8 mouse cellular contexts compared by ENCODE assay signal in the genomic region with DNA sequence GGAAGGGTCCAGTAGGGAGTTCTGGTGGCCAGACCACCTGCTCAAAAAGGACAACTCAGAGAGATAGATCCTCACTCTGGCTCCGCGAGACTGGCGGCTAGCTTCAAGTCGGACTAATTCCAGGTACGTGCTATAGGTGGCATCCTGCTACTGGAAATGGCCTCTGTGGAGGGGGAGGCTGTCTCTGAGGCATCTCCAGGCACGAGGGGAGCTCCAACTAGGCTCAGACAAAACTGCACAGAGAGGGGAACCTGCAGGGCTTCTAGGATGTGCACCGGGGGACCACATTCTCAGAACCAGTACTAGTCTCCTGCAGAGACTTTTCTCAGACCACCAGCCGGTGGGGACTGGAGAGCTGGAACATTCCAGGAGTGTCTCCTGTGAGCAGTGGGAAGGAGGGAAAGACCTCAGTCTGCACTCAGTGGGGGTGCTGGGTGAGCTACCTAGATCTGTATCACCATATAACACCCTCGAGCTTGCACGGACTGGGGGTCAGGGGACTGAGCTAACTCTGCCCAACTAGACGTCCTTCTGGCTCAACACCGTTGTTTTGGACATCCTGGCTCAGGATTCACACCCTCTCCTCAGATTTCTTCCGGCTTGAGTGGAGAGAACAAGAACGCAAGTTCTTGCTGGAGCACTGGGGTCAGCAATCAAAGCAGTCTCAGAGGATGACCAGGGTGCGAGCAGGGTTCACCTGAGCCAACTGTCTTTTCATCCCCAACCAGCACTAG. TPM values are rescaled to one million over a fixed set of nuclear protein-coding genes. Genes with fewer than 3 reads are reported as not detected.
A peak's percentile ranks its signal among the peaks of the same experiment; 100 is the strongest.
DNase-seq lines count a peak whose midpoint lies in the region; ATAC-seq lines count a peak whose summit lies in the region.

No protein-coding gene starts in this region.

- no peaks in the 10 kb centered on the region for H3K36me3 ChIP-seq in embryonic facial prominence, embryonic 11.5 days (replicated peaks; ENCODE audit: control insufficient read depth, insufficient read depth, low read depth, low read length)
- H3K36me3 ChIP-seq in hindbrain, embryonic 13.5 days: no peaks in the 10 kb centered on the region

- no peak overlapping the region for H3K27ac ChIP-seq in embryonic facial prominence, embryonic 11.5 days (replicated peaks; ENCODE audit: low read depth, low read length)
- H3K27ac ChIP-seq in hindbrain, embryonic 13.5 days: peak overlapping the region; percentile 96

- intact Hi-C loops in heart, postnatal 25 days (cut with DNase I): loop anchor here (5.0 kb wide), 1 partner anchor 140 kb away; no protein-coding TSS in a partner anchor

- H3K4me2 ChIP-seq in embryonic facial prominence, embryonic 11.5 days (ENCODE audit: low read depth, low read length): no peak overlapping the region
- peak overlapping the region; percentile 88; the same call in 1 of the 2 replicates for H3K4me2 ChIP-seq in hindbrain, embryonic 13.5 days

- peak; percentile 32 to 40 for DNase-seq in heart, adult 18-20 months
- DNase-seq in heart, postnatal 25 days (ENCODE audit: low spot score): no peak
- peak; percentile 71 for DNase-seq in embryonic facial prominence, embryonic 11.5 days (ENCODE audit: low spot score)
- DNase-seq in thymus, postnatal 14 days: peak; percentile 74
- DNase-seq in adrenal gland, postnatal 10 days: no peak

- no peaks in the 10 kb centered on the region for H3K9me3 ChIP-seq in embryonic facial prominence, embryonic 11.5 days (replicated peaks; ENCODE audit: control insufficient read depth, low read length)
- no peaks in the 10 kb centered on the region for H3K9me3 ChIP-seq in hindbrain, embryonic 13.5 days

- peak; percentile 37 for ATAC-seq in CD4-positive, CD25-positive, alpha-beta regulatory T cell, adult 4 months
- ATAC-seq in embryonic facial prominence, embryonic 11.5 days (replicated peaks; ENCODE audit: insufficient number of reproducible peaks, low FRiP score, low TSS enrichment, low read depth): no peak
- ATAC-seq in hindbrain, embryonic 13.5 days (ENCODE audit: low FRiP score): no peak
- peak; percentile 19; the same call in 1 of the 2 replicates for ATAC-seq in megakaryocyte progenitor cell, adult 5-6 weeks (replicated peaks; ENCODE audit: poor library complexity)

- H3K27me3 ChIP-seq in embryonic facial prominence, embryonic 11.5 days (ENCODE audit: control insufficient read depth, insufficient read depth, low read length): peaks cover 79% of the 10 kb centered on the region
- peaks cover 74% of the 10 kb centered on the region for H3K27me3 ChIP-seq in hindbrain, embryonic 13.5 days

- no peak overlapping the region for H3K4me3 ChIP-seq in embryonic facial prominence, embryonic 11.5 days (ENCODE audit: low read depth, low read length)
- no peak overlapping the region for H3K4me3 ChIP-seq in hindbrain, embryonic 13.5 days

- no peak overlapping the region; the same call in 1 of the 2 replicates for H3K9ac ChIP-seq in embryonic facial prominence, embryonic 11.5 days (replicated peaks; ENCODE audit: low read length)
- peak overlapping the region; percentile 71; the same call in 1 of the 2 replicates for H3K9ac ChIP-seq in hindbrain, embryonic 13.5 days

- H3K4me1 ChIP-seq in embryonic facial prominence, embryonic 11.5 days (ENCODE audit: control insufficient read depth, insufficient read depth, low read length): peaks cover 10% of the 10 kb centered on the region
- peaks cover 65% of the 10 kb centered on the region for H3K4me1 ChIP-seq in hindbrain, embryonic 13.5 days (replicated peaks)

- WGBS in embryonic facial prominence, embryonic 11.5 days: 4% methylated on average over 15 of the region's 15 CpGs
- WGBS in hindbrain, embryonic 13.5 days: 5% methylated on average over 15 of the region's 15 CpGs

RNA-seq across cellular contexts. Expression of a gene that starts 11.3 kb away (rescaled TPM):
- total RNA-seq in heart, adult 18-20 months (2021): 1 to 10 TPM; 3.1 to 4.0 TPM
- total RNA-seq in heart, postnatal 25 days (2021): 1 to 10 TPM; 4.4 to 7.6 TPM
- 1 to 10 TPM; 4.0 to 6.7 TPM for polyA plus RNA-seq in CD4-positive, CD25-positive, alpha-beta regulatory T cell, adult 4 months (2017; shearing (Covaris generic))
- polyA plus RNA-seq in embryonic facial prominence, embryonic 11.5 days (2014; fragmentation: Nextera tagmentation; extraction: Ambion mirVana): 10.3 and 12.2 TPM in 2 replicates
- polyA plus RNA-seq in hindbrain, embryonic 13.5 days (2015; fragmentation: Nextera tagmentation; extraction: Ambion mirVana): 10.0 and 11.1 TPM in 2 replicates
- total RNA-seq in megakaryocyte progenitor cell, adult 5-6 weeks (2015): 1.9 and 2.1 TPM in 2 replicates
- total RNA-seq in megakaryocyte progenitor cell, adult 5-6 weeks (2017): 2.7 and 3.6 TPM in 2 replicates
- 10 to 100 TPM in 1 of 2 experiments, 1 to 10 TPM in 1; 8.8 to 12.3 TPM for total RNA-seq in adrenal gland, postnatal 10 days (2021)

RNA-seq across cellular contexts. Expression of a gene that starts 29.3 kb away (rescaled TPM):
- 1 to 10 TPM; 1.5 to 2.6 TPM for total RNA-seq in heart, adult 18-20 months (2021)
- total RNA-seq in heart, postnatal 25 days (2021): 1 to 10 TPM; 3.8 to 3.9 TPM
- 1 to 10 TPM; 1.4 to 1.5 TPM for polyA plus RNA-seq in CD4-positive, CD25-positive, alpha-beta regulatory T cell, adult 4 months (2017; shearing (Covaris generic))
- polyA plus RNA-seq in embryonic facial prominence, embryonic 11.5 days (2014; fragmentation: Nextera tagmentation; extraction: Ambion mirVana): 87.1 and 91.8 TPM in 2 replicates
- polyA plus RNA-seq in hindbrain, embryonic 13.5 days (2015; fragmentation: Nextera tagmentation; extraction: Ambion mirVana): 20.3 and 24.2 TPM in 2 replicates
- total RNA-seq in megakaryocyte progenitor cell, adult 5-6 weeks (2015): 1.8 and 2.8 TPM in 2 replicates
- 3.0 and 3.2 TPM in 2 replicates for total RNA-seq in megakaryocyte progenitor cell, adult 5-6 weeks (2017)
- 1 to 10 TPM; 6.7 to 7.9 TPM for total RNA-seq in adrenal gland, postnatal 10 days (2021)

RNA-seq across cellular contexts. Expression of a gene that starts 33.9 kb away (rescaled TPM):
- total RNA-seq in heart, adult 18-20 months (2021): 1 to 10 TPM; 6.5 to 7.2 TPM
- total RNA-seq in heart, postnatal 25 days (2021): 10 to 100 TPM; 14.0 to 14.8 TPM
- polyA plus RNA-seq in CD4-positive, CD25-positive, alpha-beta regulatory T cell, adult 4 months (2017; shearing (Covaris generic)): 1 to 10 TPM; 1.7 to 3.7 TPM
- 4.4 and 4.8 TPM in 2 replicates for polyA plus RNA-seq in embryonic facial prominence, embryonic 11.5 days (2014; fragmentation: Nextera tagmentation; extraction: Ambion mirVana)
- polyA plus RNA-seq in hindbrain, embryonic 13.5 days (2015; fragmentation: Nextera tagmentation; extraction: Ambion mirVana): 14.1 and 15.8 TPM in 2 replicates
- 19.9 and 21.5 TPM in 2 replicates for total RNA-seq in megakaryocyte progenitor cell, adult 5-6 weeks (2015)
- 24.8 and 25.4 TPM in 2 replicates for total RNA-seq in megakaryocyte progenitor cell, adult 5-6 weeks (2017)
- total RNA-seq in adrenal gland, postnatal 10 days (2021): 100 to 1,000 TPM in 1 of 2 experiments, 10 to 100 TPM in 1; 52.0 to 133 TPM

Comparison
In these comparisons a context has a peak if more than half of its experiments do, and no peak if none do; other contexts are left out.
1. DNase-seq: peak in heart, adult 18-20 months (2 of 2), embryonic facial prominence, embryonic 11.5 days (single experiment) and thymus, postnatal 14 days (single experiment); none in heart, postnatal 25 days (single experiment) and adrenal gland, postnatal 10 days (single experiment).
2. ATAC-seq: peak in CD4-positive, CD25-positive, alpha-beta regulatory T cell, adult 4 months (single experiment) and megakaryocyte progenitor cell, adult 5-6 weeks (single experiment); none in embryonic facial prominence, embryonic 11.5 days (single experiment) and hindbrain, embryonic 13.5 days (single experiment).